Mouse (Mus musculus) megakaryocyte, embryonic 14.5 days (primary cell): ENCODE data around the gene Dph5. TPM values are rescaled to one million over a fixed set of nuclear protein-coding genes. Genes with fewer than 3 reads are reported as not detected.

Experiments
- H3K27me3 ChIP-seq: replicated peaks from 2 replicates; pipeline ENCODE3; 2012; ENCODE audit warnings: inconsistent platforms
- H3K36me3 ChIP-seq: replicated peaks from 2 replicates; pipeline ENCODE3; 2012; ENCODE audit warnings: low read length, inconsistent platforms, mixed read lengths
- H3K4me1 ChIP-seq: 2 replicates; pipeline ENCODE4 v1.6.1; 2012; ENCODE audit warnings: inconsistent platforms
- H3K4me3 ChIP-seq: replicated peaks from 2 replicates; pipeline ENCODE3; 2012; ENCODE audit warnings: moderate library complexity, mild to moderate bottlenecking, inconsistent platforms
- H3K9me3 ChIP-seq: 2 replicates; pipeline ENCODE4 v1.6.1; 2012; ENCODE audit warnings: inconsistent platforms
- FLI1 ChIP-seq: IDR thresholded peaks from 2 replicates; pipeline ENCODE4 v1.6.1; 2012; ENCODE audit warnings: low read length, inconsistent platforms, mixed read lengths
- GATA1 ChIP-seq: IDR thresholded peaks from 3 replicates; pipeline ENCODE4 v1.6.1; 2012; ENCODE audit warnings: mixed read lengths, low read length, inconsistent platforms, borderline replicate concordance
- polyA plus RNA-seq: library from polyadenylated mRNA; stranded (reverse); fragments of >175 nt; gene quantifications from 2 replicates; pipeline ENCODE4 v1.2.3, GENCODE M21; 2012; ENCODE audit warnings: low replicate concordance; ENCODE audit not compliant: insufficient read depth

The Dph5 gene
- polyA plus RNA-seq, 1 experiment: 3.7 TPM

GRCm38 (mm10) chr3:115964071-115964470, 76.4 kb downstream of the Dph5 start:
- no peaks in the 10 kb centered on the region for H3K9me3 ChIP-seq
- no peak overlapping the region for H3K4me3 ChIP-seq
- H3K36me3 ChIP-seq: peaks cover 78% of the 10 kb centered on the region
- TF ChIP-seq FLI1 (no peak), GATA1 (no peak)
- H3K4me1 ChIP-seq: 0 out of 2 replicates have a peak, but pooled peaks cover under 1% of the 10 kb centered on the region
- no peaks in the 10 kb centered on the region for H3K27me3 ChIP-seq

GRCm38 (mm10) chr3:115968745-115969530, 81.3 kb downstream of the Dph5 start:
- Histone ChIP-seq H3K27me3 (no peaks in the 10 kb centered on the region), H3K36me3 (peaks cover 94% of the 10 kb centered on the region), H3K4me3 (no peak overlapping the region), H3K9me3 (no peaks in the 10 kb centered on the region), H3K4me1 (0 out of 2 replicates have a peak, but pooled peaks cover 7% of the 10 kb centered on the region)
- TF ChIP-seq FLI1 (no peak), GATA1 (no peak)

- peaks cover 94% of the 10 kb centered on the region for H3K36me3 ChIP-seq
Measured at GRCm38 (mm10) chr3:115971045-115971785, 83.6 kb downstream of the Dph5 start.

GRCm38 (mm10) chr3:115971891-115972646, 84.4 kb downstream of the Dph5 start:
- Histone ChIP-seq H3K36me3 (peaks cover 97% of the 10 kb centered on the region), H3K27me3 (no peaks in the 10 kb centered on the region), H3K4me3 (no peak overlapping the region), H3K4me1 (peaks cover 15% of the 10 kb centered on the region), H3K9me3 (no peaks in the 10 kb centered on the region)
- TF ChIP-seq GATA1 (no peak), FLI1 (no peak)

More at GRCm38 (mm10) chr3:115971045-115971785, 83.6 kb downstream of the Dph5 start:
- Histone ChIP-seq H3K4me3 (no peak overlapping the region), H3K9me3 (no peaks in the 10 kb centered on the region), H3K27me3 (no peaks in the 10 kb centered on the region), H3K4me1 (peaks cover 15% of the 10 kb centered on the region)
- TF ChIP-seq GATA1: no peak
- no peak for TF ChIP-seq FLI1

GRCm38 (mm10) chr3:115974228-115974627, 86.6 kb downstream of the Dph5 start:
- Histone ChIP-seq H3K9me3 (no peaks in the 10 kb centered on the region), H3K36me3 (peaks cover 94% of the 10 kb centered on the region), H3K27me3 (no peaks in the 10 kb centered on the region), H3K4me1 (peaks cover 13% of the 10 kb centered on the region), H3K4me3 (no peak overlapping the region)
- TF ChIP-seq FLI1 (no peak), GATA1 (no peak)

GRCm38 (mm10) chr3:115974995-115975394, 87.4 kb downstream of the Dph5 start:
- no peak overlapping the region for H3K4me3 ChIP-seq
- H3K27me3 ChIP-seq: no peaks in the 10 kb centered on the region
- peaks cover 13% of the 10 kb centered on the region for H3K4me1 ChIP-seq
- peaks cover 92% of the 10 kb centered on the region for H3K36me3 ChIP-seq
- TF ChIP-seq GATA1: no peak
- TF ChIP-seq FLI1: no peak
- H3K9me3 ChIP-seq: no peaks in the 10 kb centered on the region

GRCm38 (mm10) chr3:115979000-115979399, 91.4 kb downstream of the Dph5 start:
- TF ChIP-seq FLI1 (no peak), GATA1 (no peak)
- peaks cover 89% of the 10 kb centered on the region for H3K36me3 ChIP-seq
- no peak overlapping the region for H3K4me3 ChIP-seq
- peaks cover 11% of the 10 kb centered on the region for H3K4me1 ChIP-seq
- no peaks in the 10 kb centered on the region for H3K9me3 ChIP-seq
- no peaks in the 10 kb centered on the region for H3K27me3 ChIP-seq

- no peaks in the 10 kb centered on the region for H3K27me3 ChIP-seq
- peaks cover 87% of the 10 kb centered on the region for H3K36me3 ChIP-seq
- no peaks in the 10 kb centered on the region for H3K9me3 ChIP-seq
- no peak overlapping the region for H3K4me3 ChIP-seq
- H3K4me1 ChIP-seq: 0 out of 2 replicates have a peak, but pooled peaks cover 6% of the 10 kb centered on the region
- TF ChIP-seq GATA1 (no peak), FLI1 (no peak)
Measured at GRCm38 (mm10) chr3:115983217-115983616, 95.6 kb downstream of the Dph5 start.

Other genes starting within 250 kb of the Dph5 start
- 2.3 TPM in 1 of 2 replicates, not detected in the other for gene S1pr1, start 172.8 kb upstream of the Dph5 start, polyA plus RNA-seq
- 1.1 and 1.3 TPM in 2 replicates for gene Slc30a7, start 119.6 kb downstream of the Dph5 start, polyA plus RNA-seq
- gene Extl2, start 119.6 kb downstream of the Dph5 start, polyA plus RNA-seq: 3.2 and 12.2 TPM in 2 replicates
- 0.04 and 0.66 TPM in 2 replicates for gene Vcam1, start 241.9 kb downstream of the Dph5 start, polyA plus RNA-seq